Mouse (Mus musculus): ENCODE data around the gene Adora3. TPM values are rescaled to one million over a fixed set of nuclear protein-coding genes. Genes with fewer than 3 reads are reported as not detected.

Adora3 gene
- polyA plus RNA-seq, 1 experiment = 0.35 TPM

- DNase-seq (ENCODE audit: low read depth, low spot score) = no peak
- WGBS = 87% methylated on average over 6 of the region's 6 CpGs
Observed at GRCm38 (mm10) chr3:105873451-105874445, 3.1 kb downstream of the Adora3 start.

- 73% methylated on average over 5 of the region's 5 CpGs for WGBS
- no peak for DNase-seq (ENCODE audit: low read depth, low spot score)
Observed at GRCm38 (mm10) chr3:105876022-105876421, 5.4 kb downstream of the Adora3 start.

DNA sequence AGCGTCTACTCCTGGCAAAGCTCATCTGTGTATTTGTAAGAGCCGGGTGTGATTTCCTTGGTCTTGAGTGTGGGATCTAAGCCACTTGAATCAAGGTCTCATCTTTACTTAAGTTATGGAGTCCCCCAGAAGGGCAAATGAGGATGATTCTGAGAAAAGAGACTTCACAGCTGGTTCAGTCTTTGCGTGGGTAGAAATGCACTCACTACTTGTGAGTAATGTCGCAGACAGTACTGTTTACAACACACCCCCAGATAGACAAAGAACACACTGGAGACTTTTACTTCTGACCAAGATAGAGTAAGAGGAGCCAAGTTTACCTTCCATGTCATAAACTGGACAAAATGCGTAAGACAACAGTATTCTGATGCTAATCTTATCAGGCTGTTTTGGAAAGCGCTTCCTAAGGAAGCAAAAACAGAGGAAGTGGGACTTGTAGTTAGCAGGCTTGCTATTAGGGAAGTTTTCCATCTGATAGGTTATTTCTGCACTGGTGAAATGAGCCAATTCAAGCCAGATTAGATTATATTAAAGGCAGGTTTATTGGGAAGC lies 6.7 kb downstream of the Adora3 start:
- 63% methylated on average over 6 of the region's 6 CpGs for WGBS
- DNase-seq (ENCODE audit: low read depth, low spot score) = no peak

GRCm38 (mm10) chr3:105877919-105878318 lies 7.3 kb downstream of the Adora3 start:
- no peak for DNase-seq (ENCODE audit: low read depth, low spot score)
- WGBS = 70% methylated on average over 2 of the region's 2 CpGs

DNA sequence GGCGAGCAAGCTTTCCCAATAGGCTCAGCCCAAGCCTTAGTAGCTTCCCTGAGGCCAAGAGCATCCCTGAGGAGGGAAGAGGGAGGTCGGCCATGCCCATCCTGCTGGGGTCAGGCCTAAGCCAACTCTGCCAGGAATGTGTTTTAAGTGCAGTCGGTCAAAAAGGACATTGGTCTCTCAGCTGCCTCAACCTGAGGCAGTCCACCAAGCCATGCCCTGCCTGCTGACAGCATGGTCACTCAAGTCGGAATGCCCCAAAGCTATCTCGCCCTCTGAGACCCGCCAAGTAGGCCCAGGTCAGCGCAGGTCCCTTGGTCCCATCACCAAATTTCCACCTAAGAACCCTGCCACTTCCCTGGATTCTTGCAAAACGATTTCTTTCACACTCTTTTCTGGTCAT lies 8.1 kb downstream of the Adora3 start:
- WGBS = 92% methylated on average over 8 of the region's 8 CpGs
- no peak for DNase-seq (ENCODE audit: low read depth, low spot score)

DNA sequence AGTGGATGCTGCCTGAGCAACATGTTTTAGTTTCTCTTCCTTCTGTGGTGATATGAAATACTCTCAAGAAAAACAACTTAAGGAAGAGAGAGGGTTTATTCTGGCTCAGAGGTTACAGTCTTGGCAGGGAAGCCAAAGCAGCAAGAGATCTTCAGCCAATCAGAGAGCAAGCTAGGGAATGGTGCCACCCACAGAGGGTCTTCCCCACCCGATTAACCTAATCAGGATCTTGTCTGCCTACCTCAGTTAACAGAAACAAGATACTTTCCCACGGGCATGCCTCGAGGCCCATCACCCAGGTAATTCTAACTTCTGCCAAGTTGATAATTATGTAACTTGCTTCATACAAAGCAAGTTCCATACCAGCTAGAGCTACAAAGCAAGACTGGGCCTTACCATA lies 9.8 kb downstream of the Adora3 start:
- DNase-seq (ENCODE audit: low read depth, low spot score) = no peak
- 60% methylated on average over 3 of the region's 3 CpGs for WGBS

DNA sequence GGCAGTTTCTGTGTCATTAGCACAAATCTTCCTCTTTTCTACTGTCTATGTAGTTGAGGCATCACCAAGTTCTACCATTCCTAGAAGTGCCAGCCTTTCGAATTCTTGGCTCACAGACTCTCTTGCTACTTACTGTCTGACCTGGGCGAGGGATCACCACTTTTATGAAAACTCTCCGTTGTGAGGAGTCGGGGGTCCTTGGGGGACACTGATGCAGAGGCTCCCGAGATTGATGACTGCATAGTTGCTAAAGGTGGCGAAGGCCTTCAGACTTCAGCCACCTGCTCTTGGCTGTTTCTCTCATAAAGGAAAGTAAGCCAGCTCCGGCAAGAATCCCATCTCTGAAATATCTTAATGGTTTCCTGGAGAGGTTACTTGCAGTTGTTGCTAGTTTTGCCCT lies 11.4 kb downstream of the Adora3 start:
- WGBS = 90% methylated on average over 7 of the region's 7 CpGs
- no peak for DNase-seq (ENCODE audit: low read depth, low spot score)

GRCm38 (mm10) chr3:105883111-105883510 lies 12.5 kb downstream of the Adora3 start:
- no peak for DNase-seq (ENCODE audit: low read depth, low spot score)
- 95% methylated on average over 2 of the region's 2 CpGs for WGBS

DNA sequence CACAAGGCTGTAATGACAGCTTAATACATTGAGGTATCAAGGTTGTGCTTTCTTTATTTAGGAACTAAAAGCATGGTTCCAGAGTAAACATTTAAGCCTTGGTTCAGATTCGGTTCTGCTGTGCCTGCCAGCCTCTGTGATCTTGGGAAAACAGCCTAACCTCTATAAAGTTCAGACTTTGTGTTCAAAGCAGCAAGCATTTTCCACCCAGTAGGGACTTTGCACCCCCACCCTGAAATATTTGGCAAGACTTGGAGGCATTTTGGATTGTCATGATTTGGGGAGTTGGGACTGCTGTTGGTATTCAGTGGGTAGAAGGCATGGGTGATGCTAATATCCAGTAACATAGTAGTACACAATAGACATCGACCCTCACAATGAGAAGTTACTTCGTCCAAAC lies 18.3 kb downstream of the Adora3 start:
- no peak for DNase-seq (ENCODE audit: low read depth, low spot score)
- WGBS = 80% methylated on average over 3 of the region's 3 CpGs

GRCm38 (mm10) chr3:105890220-105890619 lies 19.6 kb downstream of the Adora3 start:
- WGBS = 64% methylated on average over 4 of the region's 4 CpGs
- no peak for DNase-seq (ENCODE audit: low read depth, low spot score)

- 59% methylated on average over 3 of the region's 3 CpGs for WGBS
- DNase-seq (ENCODE audit: low read depth, low spot score) = no peak
Observed at GRCm38 (mm10) chr3:105891141-105891540, 20.5 kb downstream of the Adora3 start.

DNA sequence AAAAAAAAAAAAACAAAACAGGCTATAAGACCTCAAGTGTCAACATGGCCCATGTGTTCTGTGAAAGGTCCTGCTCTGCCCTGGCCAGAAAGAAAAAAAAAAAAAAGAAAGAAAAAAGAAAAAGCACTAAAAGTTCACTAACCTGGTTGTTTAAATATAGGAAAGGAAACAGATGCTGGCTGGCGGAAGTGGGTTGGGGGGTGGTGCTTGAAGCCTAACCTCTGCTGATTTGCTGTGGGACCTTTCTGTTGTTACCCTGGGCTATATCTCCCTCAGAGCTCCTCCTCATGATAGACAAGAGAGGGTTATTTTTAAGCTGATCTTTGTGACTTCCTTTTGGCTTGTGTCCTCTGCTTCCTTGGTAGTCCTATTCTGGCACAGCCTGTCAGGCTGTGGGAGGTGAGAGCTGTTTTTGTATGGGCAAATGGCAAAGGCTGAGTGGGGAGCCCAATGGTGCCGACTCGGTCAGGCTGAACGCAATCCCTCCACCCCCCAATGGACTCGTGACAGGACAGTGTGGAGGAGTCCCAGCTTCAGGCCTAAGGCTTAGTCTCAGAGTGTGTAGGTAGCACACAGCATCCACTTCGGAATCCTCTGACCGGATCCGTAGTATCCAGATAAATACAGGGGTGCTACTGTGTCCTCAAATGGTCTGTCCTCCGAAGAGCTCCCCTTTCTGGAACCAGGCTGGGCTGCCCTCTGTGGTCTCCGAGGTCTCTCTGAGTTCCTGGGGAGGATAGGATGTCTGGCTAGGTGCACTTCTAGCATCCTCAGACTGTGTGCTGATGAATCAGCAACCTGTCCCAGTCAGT lies 21.3 kb downstream of the Adora3 start:
- no peak for DNase-seq (ENCODE audit: low read depth, low spot score)
- 75% methylated on average over 10 of the region's 10 CpGs for WGBS

- DNase-seq (ENCODE audit: low read depth, low spot score) = no peak
- WGBS = 66% methylated on average over 19 of the region's 19 CpGs
Observed at GRCm38 (mm10) chr3:105892572-105893495, 22.2 kb downstream of the Adora3 start.

DNA sequence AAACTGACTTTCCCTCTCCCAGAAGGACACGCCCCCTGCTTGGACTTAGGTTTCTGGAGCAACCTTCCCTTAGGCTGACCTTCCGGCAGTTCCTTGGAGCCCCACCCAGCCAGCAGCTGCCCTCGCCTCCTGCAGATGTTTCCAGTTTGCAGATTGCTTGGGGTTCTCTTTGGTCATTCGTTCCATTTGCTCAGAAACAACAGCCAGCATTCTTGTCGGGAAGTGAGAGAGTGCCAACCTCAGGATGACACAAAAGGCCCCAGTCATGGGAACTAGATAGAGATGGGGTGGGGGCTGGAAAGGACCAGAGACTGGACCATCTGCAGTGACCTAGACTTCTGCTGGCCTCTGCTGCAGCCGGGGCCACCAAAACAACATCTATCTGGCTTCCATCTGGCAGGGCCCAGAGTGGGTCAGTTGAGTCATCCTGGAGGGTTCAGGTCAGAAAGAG lies 23.3 kb downstream of the Adora3 start:
- DNase-seq (ENCODE audit: low read depth, low spot score) = peak; percentile 85
- 5% methylated on average over 6 of the region's 6 CpGs for WGBS

GRCm38 (mm10) chr3:105894601-105895592 lies 24.2 kb downstream of the Adora3 start:
- 15% methylated on average over 23 of the region's 23 CpGs for WGBS
- DNase-seq (ENCODE audit: low read depth, low spot score) = peak; percentile 97

- DNase-seq (ENCODE audit: low read depth, low spot score) = no peak
- WGBS = 89% methylated on average over 3 of the region's 3 CpGs
Observed at GRCm38 (mm10) chr3:105896811-105897210, 26.2 kb downstream of the Adora3 start.

- no peak for DNase-seq (ENCODE audit: low read depth, low spot score)
- WGBS = 68% methylated on average over 2 of the region's 2 CpGs
Observed at GRCm38 (mm10) chr3:105898325-105898724, 27.7 kb downstream of the Adora3 start.

DNA sequence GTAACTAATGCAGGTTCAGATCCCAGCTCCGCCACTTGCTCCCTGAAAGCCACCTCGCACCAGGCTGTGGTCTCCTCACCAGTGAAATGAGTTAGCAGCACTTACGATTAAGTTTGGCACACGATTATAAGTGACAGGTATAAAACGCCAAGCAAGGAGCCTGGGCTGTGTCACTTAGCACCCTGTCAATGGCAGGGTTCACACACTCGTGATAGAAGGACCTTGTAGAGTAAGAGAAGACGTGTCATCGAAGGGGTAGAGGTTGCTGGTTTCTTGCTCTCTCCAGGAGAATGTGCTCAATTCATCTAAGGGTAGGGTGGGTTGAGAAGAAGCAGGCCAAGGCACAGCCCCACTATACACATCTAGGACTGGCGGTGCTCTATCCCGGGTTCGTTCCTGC lies 28.2 kb downstream of the Adora3 start:
- 91% methylated on average over 11 of the region's 11 CpGs for WGBS
- DNase-seq (ENCODE audit: low read depth, low spot score) = no peak
